Mouse (Mus musculus) G1E-ER4 (cell line): ENCODE results near the gene Msantd2. TPM values are rescaled to one million over a fixed set of nuclear protein-coding genes. Genes with fewer than 3 reads are reported as not detected.

Experiments used
- GATA1 ChIP-seq: IDR thresholded peaks from one replicate; pipeline ENCODE4 v1.8.0; 2012; ENCODE audit warnings: low read length, inconsistent platforms
- polyA plus RNA-seq: library from polyadenylated mRNA; stranded (reverse); fragments of >175 nt; gene quantifications from 2 replicates; pipeline ENCODE4 v1.2.3, GENCODE M21; 2012

Gene Msantd2
- polyA plus RNA-seq, 1 experiment, result 23.7 TPM

DNA sequence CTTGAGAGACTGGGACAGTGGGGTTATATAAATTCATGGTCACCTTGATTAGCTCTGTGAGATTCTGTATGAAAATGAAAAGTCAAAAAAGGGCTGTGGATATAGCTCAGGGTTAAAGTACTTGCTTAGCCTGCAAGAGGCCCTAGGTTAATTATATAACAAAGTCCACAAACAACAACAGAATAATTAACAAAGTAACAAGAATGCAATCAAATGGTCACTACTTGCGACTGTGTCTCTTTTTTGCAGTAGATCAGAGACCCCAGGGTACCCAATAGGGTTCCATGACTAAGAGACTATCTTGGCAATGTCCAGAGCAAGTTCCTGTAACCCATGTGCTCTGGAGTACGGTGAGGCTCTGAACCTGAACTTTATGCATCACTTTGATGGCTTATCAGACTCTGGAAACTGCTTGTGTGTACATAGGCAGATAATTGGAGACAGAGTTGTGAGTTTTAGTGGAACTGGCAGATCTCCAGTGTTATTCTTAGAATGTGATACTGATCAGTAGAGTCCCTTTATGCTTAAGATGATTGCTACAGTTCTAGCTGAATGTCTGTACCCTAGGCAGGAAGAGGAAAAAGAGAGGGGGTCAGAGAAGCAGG lies 80.2 kb downstream of the Msantd2 start:
- TF ChIP-seq GATA1, result peak; percentile 23

GRCm38 (mm10) chr9:37572204-37572876 lies 83.2 kb downstream of the Msantd2 start:
- peak; percentile 85 for TF ChIP-seq GATA1

Other genes starting within 250 kb of the Msantd2 start
- 0.02 TPM in 1 of 2 replicates, not detected in the other for gene Slc37a2, start 233.6 kb upstream of the Msantd2 start, polyA plus RNA-seq
- gene Ccdc15, start 140.9 kb upstream of the Msantd2 start, polyA plus RNA-seq, result 7.9 and 9.1 TPM in 2 replicates
- not detected in 2 replicates for gene Hepacam, start 122.0 kb upstream of the Msantd2 start, polyA plus RNA-seq
- not detected in 2 replicates for gene Robo4, start 87.4 kb upstream of the Msantd2 start, polyA plus RNA-seq
- gene Robo3, start 56.1 kb upstream of the Msantd2 start, polyA plus RNA-seq, result 0.13 and 0.19 TPM in 2 replicates
- 0.04 TPM in 1 of 2 replicates, not detected in the other for gene Esam, start 38.8 kb downstream of the Msantd2 start, polyA plus RNA-seq
- gene Vsig2, start 49.9 kb downstream of the Msantd2 start, polyA plus RNA-seq, result not detected in 2 replicates
- 1,668 and 1,941 TPM in 2 replicates for gene Nrgn, start 63.6 kb downstream of the Msantd2 start, polyA plus RNA-seq
- gene Siae, start 66.4 kb downstream of the Msantd2 start, polyA plus RNA-seq, result 0.86 and 0.97 TPM in 2 replicates
- 1.4 and 2.0 TPM in 2 replicates for gene Spa17, start 124.4 kb downstream of the Msantd2 start, polyA plus RNA-seq
- 69.6 and 77.5 TPM in 2 replicates for gene Tbrg1, start 168.0 kb downstream of the Msantd2 start, polyA plus RNA-seq
- not detected in 2 replicates for gene Panx3, start 179.9 kb downstream of the Msantd2 start, polyA plus RNA-seq
- not detected in 2 replicates for gene Olfr160, start 226.9 kb downstream of the Msantd2 start, polyA plus RNA-seq